Mouse (Mus musculus): ENCODE measurements around the gene Arfip2. TPM values are rescaled to one million over a fixed set of nuclear protein-coding genes. Genes with fewer than 3 reads are reported as not detected.

The Arfip2 gene
- polyA plus RNA-seq, 1 experiment from 2014 or later = 10.9 TPM

- 2% methylated on average over 10 of the region's 10 CpGs for WGBS (ENCODE audit: insufficient replicate concordance)
- no peaks in the 10 kb centered on the region for H3K9me3 ChIP-seq (replicated peaks)
- peaks cover 15% of the 10 kb centered on the region for H3K36me3 ChIP-seq (replicated peaks)
- 0 out of 2 replicates have a peak overlapping the region, but pooled peaks have one; percentile 6 for H3K27ac ChIP-seq (replicated peaks)
- H3K4me2 ChIP-seq = peak overlapping the region; percentile 93
- H3K27me3 ChIP-seq = peaks cover 33% of the 10 kb centered on the region
- peak overlapping the region; percentile 63 for H3K9ac ChIP-seq
- ATAC-seq (ENCODE audit: insufficient read depth) = peak; percentile 16; the same call in 1 of the 2 replicates
- H3K4me3 ChIP-seq (replicated peaks) = peak overlapping the region; percentile 69
- H3K4me1 ChIP-seq (replicated peaks) = peaks cover 26% of the 10 kb centered on the region
These were observed 6.4 kb downstream of the Arfip2 start for GRCm38 (mm10) chr7:105633801-105634135.

- ATAC-seq (ENCODE audit: insufficient read depth) = peak; percentile 86
- peak within 1 kb of the TSS; percentile 93 for H3K4me2 ChIP-seq
- no peaks in the 10 kb centered on the region for H3K9me3 ChIP-seq (replicated peaks)
- 0 out of 2 replicates have a peak within 1 kb of the TSS, but pooled peaks have one; percentile 6 for H3K27ac ChIP-seq (replicated peaks)
- H3K27me3 ChIP-seq = peaks cover 33% of the 10 kb centered on the region
- peaks cover 15% of the 10 kb centered on the region for H3K36me3 ChIP-seq (replicated peaks)
- peaks cover 26% of the 10 kb centered on the region for H3K4me1 ChIP-seq (replicated peaks)
- H3K9ac ChIP-seq = peak within 1 kb of the TSS; percentile 63
- peak within 1 kb of the TSS; percentile 69 for H3K4me3 ChIP-seq (replicated peaks)
- under 1% methylated on average over 53 of the region's 71 CpGs for WGBS (ENCODE audit: insufficient replicate concordance)
These were observed 7.0 kb downstream of the Arfip2 start, which contains the start of gene Trim3 for GRCm38 (mm10) chr7:105633127-105633800. TSS of gene Trim3 (minus strand) at chr7:105633571.

- H3K27me3 ChIP-seq = peaks cover 33% of the 10 kb centered on the region
- H3K9me3 ChIP-seq (replicated peaks) = no peaks in the 10 kb centered on the region
- H3K27ac ChIP-seq (replicated peaks) = no peak overlapping the region
- H3K36me3 ChIP-seq (replicated peaks) = peaks cover 11% of the 10 kb centered on the region
- peak overlapping the region; percentile 63; the same call in 1 of the 2 replicates for H3K9ac ChIP-seq
- peak overlapping the region; percentile 93 for H3K4me2 ChIP-seq
- 22% methylated on average over 4 of the region's 4 CpGs for WGBS (ENCODE audit: insufficient replicate concordance)
- H3K4me3 ChIP-seq (replicated peaks) = peak overlapping the region; percentile 69
- ATAC-seq (ENCODE audit: insufficient read depth) = no peak
- H3K4me1 ChIP-seq (replicated peaks) = peaks cover 26% of the 10 kb centered on the region
These were observed 7.7 kb downstream of the Arfip2 start for GRCm38 (mm10) chr7:105632551-105632972.

GRCm38 (mm10) chr7:105628633-105629032 lies 11.6 kb downstream of the Arfip2 start:
- Histone ChIP-seq H3K27me3 (peaks cover 25% of the 10 kb centered on the region), H3K4me1 (replicated peaks) (peaks cover 9% of the 10 kb centered on the region), H3K9ac (no peak overlapping the region), H3K4me3 (replicated peaks) (no peak overlapping the region), H3K36me3 (replicated peaks) (no peaks in the 10 kb centered on the region), H3K27ac (replicated peaks) (no peak overlapping the region), H3K9me3 (replicated peaks) (no peaks in the 10 kb centered on the region), H3K4me2 (no peak overlapping the region)
- no peak for ATAC-seq (ENCODE audit: insufficient read depth)
- 17% methylated on average over 3 of the region's 3 CpGs for WGBS (ENCODE audit: insufficient replicate concordance)

DNA sequence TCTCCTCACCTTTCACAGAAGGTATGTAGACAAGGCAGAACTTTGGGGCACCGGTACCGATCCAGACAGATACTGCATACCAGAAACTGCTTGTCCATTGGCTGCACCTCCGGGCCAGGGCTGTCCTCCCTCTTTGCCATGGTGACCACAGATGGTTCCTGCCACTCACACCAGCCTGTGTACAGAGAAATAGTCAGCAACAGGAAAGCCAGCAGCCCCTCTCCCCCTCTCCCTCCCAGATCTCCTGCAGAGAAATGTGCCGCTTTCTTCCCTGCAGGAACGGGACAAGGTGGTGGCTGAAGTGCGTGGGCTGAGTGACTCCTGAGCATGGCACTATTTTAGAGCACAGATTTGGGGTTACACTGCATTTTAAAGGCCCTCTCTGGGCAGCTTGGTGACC lies 14.8 kb downstream of the Arfip2 start:
- H3K27ac ChIP-seq (replicated peaks) = no peak overlapping the region
- WGBS (ENCODE audit: insufficient replicate concordance) = 78% methylated on average over 6 of the region's 6 CpGs
- no peak for ATAC-seq (ENCODE audit: insufficient read depth)

GRCm38 (mm10) chr7:105621646-105622292 lies 18.4 kb downstream of the Arfip2 start:
- no peak overlapping the region for H3K27ac ChIP-seq (replicated peaks)
- no peaks in the 10 kb centered on the region for H3K9me3 ChIP-seq (replicated peaks)
- no peaks in the 10 kb centered on the region for H3K27me3 ChIP-seq
- H3K4me2 ChIP-seq = no peak overlapping the region
- no peak overlapping the region for H3K9ac ChIP-seq
- ATAC-seq (ENCODE audit: insufficient read depth) = no peak
- WGBS (ENCODE audit: insufficient replicate concordance) = 66% methylated on average over 8 of the region's 8 CpGs
- H3K4me1 ChIP-seq (replicated peaks) = no peaks in the 10 kb centered on the region
- H3K4me3 ChIP-seq (replicated peaks) = no peak overlapping the region
- H3K36me3 ChIP-seq (replicated peaks) = no peaks in the 10 kb centered on the region; the same call in 1 of the 2 replicates

More for the DNA sequence above, 14.8 kb downstream of the Arfip2 start:
- Histone ChIP-seq H3K4me3 (replicated peaks) (no peak overlapping the region), H3K36me3 (replicated peaks) (no peaks in the 10 kb centered on the region), H3K27me3 (no peaks in the 10 kb centered on the region), H3K9ac (no peak overlapping the region), H3K4me1 (replicated peaks) (no peaks in the 10 kb centered on the region), H3K4me2 (no peak overlapping the region), H3K9me3 (replicated peaks) (no peaks in the 10 kb centered on the region)

DNA sequence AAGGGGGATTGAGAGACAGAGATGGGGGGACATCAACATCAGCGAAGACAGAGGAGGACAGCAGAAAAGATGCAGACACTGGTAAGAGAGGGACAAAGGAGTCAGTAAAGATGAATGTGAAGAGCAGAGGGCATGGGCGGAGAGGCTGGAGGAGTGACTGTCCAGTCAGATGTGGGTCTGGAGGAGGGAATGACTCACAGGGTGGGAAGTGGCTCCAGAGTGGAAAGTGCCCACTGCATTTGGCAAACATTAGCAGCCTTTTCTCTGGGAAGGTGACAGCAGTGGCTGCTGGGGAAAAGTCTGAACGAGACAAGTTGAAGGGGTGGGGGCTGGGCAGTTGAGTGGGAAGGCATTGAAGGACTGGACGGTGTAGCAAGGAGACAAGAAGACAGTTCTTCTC lies 19.2 kb downstream of the Arfip2 start:
- no peaks in the 10 kb centered on the region for H3K9me3 ChIP-seq (replicated peaks)
- no peak overlapping the region for H3K9ac ChIP-seq
- H3K4me1 ChIP-seq (replicated peaks) = no peaks in the 10 kb centered on the region
- WGBS (ENCODE audit: insufficient replicate concordance) = 68% methylated on average over 4 of the region's 4 CpGs
- H3K36me3 ChIP-seq (replicated peaks) = no peaks in the 10 kb centered on the region; the same call in 1 of the 2 replicates
- H3K4me2 ChIP-seq = no peak overlapping the region
- no peaks in the 10 kb centered on the region for H3K27me3 ChIP-seq
- ATAC-seq (ENCODE audit: insufficient read depth) = no peak
- no peak overlapping the region for H3K27ac ChIP-seq (replicated peaks)
- H3K4me3 ChIP-seq (replicated peaks) = no peak overlapping the region

DNA sequence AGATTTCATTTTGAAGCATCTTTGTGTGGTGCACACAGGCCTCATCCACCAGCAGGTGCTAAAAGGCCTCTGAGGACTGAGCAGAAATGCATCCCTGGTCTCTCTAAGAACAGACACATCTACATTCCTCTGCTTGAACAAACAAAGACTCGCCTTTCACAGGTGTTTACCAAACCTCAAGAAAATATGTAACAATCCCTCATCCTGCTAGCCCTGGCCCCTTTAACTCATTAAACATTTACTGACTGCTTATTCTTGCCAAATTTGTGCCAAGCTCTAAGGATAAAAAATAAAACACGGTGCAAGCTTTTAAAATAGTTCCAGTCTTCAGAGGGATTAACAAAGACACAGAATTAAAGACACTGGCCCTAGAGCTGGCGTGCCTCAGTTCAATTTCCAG lies 20.5 kb downstream of the Arfip2 start:
- H3K4me3 ChIP-seq (replicated peaks) = no peak overlapping the region
- no peak overlapping the region for H3K4me2 ChIP-seq
- 68% methylated on average over 3 of the region's 3 CpGs for WGBS (ENCODE audit: insufficient replicate concordance)
- H3K9me3 ChIP-seq (replicated peaks) = no peaks in the 10 kb centered on the region
- H3K27ac ChIP-seq (replicated peaks) = no peak overlapping the region
- no peaks in the 10 kb centered on the region; the same call in 1 of the 2 replicates for H3K36me3 ChIP-seq (replicated peaks)
- no peaks in the 10 kb centered on the region for H3K27me3 ChIP-seq
- no peak overlapping the region for H3K9ac ChIP-seq
- no peak for ATAC-seq (ENCODE audit: insufficient read depth)
- no peaks in the 10 kb centered on the region for H3K4me1 ChIP-seq (replicated peaks)

DNA sequence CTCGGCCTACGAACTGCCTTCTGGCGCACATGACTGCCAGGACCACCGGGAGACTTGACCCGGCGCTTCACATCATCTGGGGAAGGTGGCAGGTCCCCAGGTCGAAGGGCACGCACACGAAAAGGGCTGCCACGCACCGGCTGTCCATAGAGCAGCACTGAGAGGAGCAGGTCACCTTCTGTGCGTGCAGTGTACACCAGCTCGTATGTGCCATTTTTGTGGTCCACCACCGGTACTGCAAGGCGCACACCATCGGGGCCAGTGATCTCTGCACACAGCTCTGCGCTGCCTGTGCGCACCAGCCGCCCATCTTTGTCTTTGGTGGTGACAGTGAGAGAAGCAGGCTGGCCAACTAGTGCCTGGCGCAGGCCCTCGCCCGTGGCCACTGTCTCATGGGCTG lies 22.4 kb downstream of the Arfip2 start:
- Histone ChIP-seq H3K9me3 (replicated peaks) (no peaks in the 10 kb centered on the region), H3K36me3 (replicated peaks) (no peaks in the 10 kb centered on the region; the same call in 1 of the 2 replicates), H3K27ac (replicated peaks) (no peak overlapping the region), H3K27me3 (no peaks in the 10 kb centered on the region), H3K4me2 (no peak overlapping the region), H3K4me1 (replicated peaks) (no peaks in the 10 kb centered on the region), H3K9ac (no peak overlapping the region), H3K4me3 (replicated peaks) (no peak overlapping the region)
- no peak for ATAC-seq (ENCODE audit: insufficient read depth)
- WGBS (ENCODE audit: insufficient replicate concordance) = 84% methylated on average over 22 of the region's 22 CpGs

DNA sequence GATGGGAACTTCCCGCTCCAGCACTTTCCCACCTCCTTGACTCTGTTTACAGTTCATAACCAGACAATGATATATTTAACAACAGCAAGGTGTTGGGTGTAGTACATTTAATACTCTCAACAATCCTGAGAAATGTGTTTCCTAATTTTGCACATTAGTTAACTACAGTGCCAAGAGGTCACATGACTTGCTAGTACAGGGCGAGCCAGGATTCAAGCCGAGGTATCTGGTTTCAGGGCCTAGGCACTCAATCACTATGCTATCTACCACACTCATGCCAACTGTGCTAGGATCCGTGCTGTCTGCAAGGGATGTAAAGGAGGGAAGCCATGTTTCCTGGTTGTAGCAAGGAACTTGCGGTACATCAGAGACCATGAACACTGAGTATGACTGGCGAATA lies 23.7 kb downstream of the Arfip2 start:
- ATAC-seq (ENCODE audit: insufficient read depth) = no peak

GRCm38 (mm10) chr7:105615720-105616119 lies 24.5 kb downstream of the Arfip2 start:
- Histone ChIP-seq H3K4me2 (no peak overlapping the region), H3K27me3 (no peaks in the 10 kb centered on the region), H3K9me3 (replicated peaks) (no peaks in the 10 kb centered on the region), H3K27ac (replicated peaks) (no peak overlapping the region), H3K36me3 (replicated peaks) (peaks cover 6% of the 10 kb centered on the region), H3K9ac (no peak overlapping the region), H3K4me3 (replicated peaks) (no peak overlapping the region), H3K4me1 (replicated peaks) (no peaks in the 10 kb centered on the region)
- 56% methylated on average over 1 of the region's 1 CpGs for WGBS (ENCODE audit: insufficient replicate concordance)
- no peak for ATAC-seq (ENCODE audit: insufficient read depth)

More for the DNA sequence above, 23.7 kb downstream of the Arfip2 start:
- Histone ChIP-seq H3K27ac (replicated peaks) (no peak overlapping the region), H3K4me2 (no peak overlapping the region), H3K9me3 (replicated peaks) (no peaks in the 10 kb centered on the region), H3K4me1 (replicated peaks) (no peaks in the 10 kb centered on the region), H3K36me3 (replicated peaks) (no peaks in the 10 kb centered on the region; the same call in 1 of the 2 replicates), H3K27me3 (no peaks in the 10 kb centered on the region), H3K4me3 (replicated peaks) (no peak overlapping the region), H3K9ac (no peak overlapping the region)
- 64% methylated on average over 6 of the region's 6 CpGs for WGBS (ENCODE audit: insufficient replicate concordance)

All from liver, embryonic 15.5 days (tissue).